Mouse (Mus musculus): ENCODE measurements around the gene Lrriq1. TPM values are rescaled to one million over a fixed set of nuclear protein-coding genes. Genes with fewer than 3 reads are reported as not detected.

Gene Lrriq1
- polyA plus RNA-seq, 1 experiment, result not detected

- Histone ChIP-seq H3K9me3 (ENCODE audit: control insufficient read depth, low read length) (no peaks in the 10 kb centered on the region), H3K36me3 (ENCODE audit: control insufficient read depth) (no peaks in the 10 kb centered on the region), H3K4me3 (replicated peaks) (no peak overlapping the region), H3K27me3 (ENCODE audit: control insufficient read depth) (no peaks in the 10 kb centered on the region), H3K4me1 (ENCODE audit: control insufficient read depth) (no peaks in the 10 kb centered on the region)
- TF ChIP-seq GATA1 (IDR thresholded peaks at IDR 0.05; ENCODE audit: low read length), result no peak
- TF ChIP-seq TAL1 (IDR thresholded peaks at IDR 0.05; ENCODE audit: low read length), result no peak
Measured at GRCm38 (mm10) chr10:103141532-103141931, 94.6 kb downstream of the Lrriq1 start.

GRCm38 (mm10) chr10:103140609-103141008 is 95.5 kb downstream of the Lrriq1 start:
- H3K4me3 ChIP-seq (replicated peaks), result no peak overlapping the region
- H3K36me3 ChIP-seq (ENCODE audit: control insufficient read depth), result no peaks in the 10 kb centered on the region
- H3K4me1 ChIP-seq (ENCODE audit: control insufficient read depth), result no peaks in the 10 kb centered on the region
- no peaks in the 10 kb centered on the region for H3K27me3 ChIP-seq (ENCODE audit: control insufficient read depth)
- TF ChIP-seq TAL1 (IDR thresholded peaks at IDR 0.05; ENCODE audit: low read length) (no peak), GATA1 (IDR thresholded peaks at IDR 0.05; ENCODE audit: low read length) (no peak)
- no peaks in the 10 kb centered on the region for H3K9me3 ChIP-seq (ENCODE audit: control insufficient read depth, low read length)

- no peaks in the 10 kb centered on the region; the same call in 1 of the 2 replicates for H3K9me3 ChIP-seq (ENCODE audit: control insufficient read depth, low read length)
- TF ChIP-seq TAL1 (IDR thresholded peaks at IDR 0.05; ENCODE audit: low read length) (no peak), GATA1 (IDR thresholded peaks at IDR 0.05; ENCODE audit: low read length) (no peak)
- H3K36me3 ChIP-seq (ENCODE audit: control insufficient read depth), result no peaks in the 10 kb centered on the region
- H3K4me3 ChIP-seq (replicated peaks), result no peak overlapping the region
- H3K4me1 ChIP-seq (ENCODE audit: control insufficient read depth), result no peaks in the 10 kb centered on the region
- no peaks in the 10 kb centered on the region for H3K27me3 ChIP-seq (ENCODE audit: control insufficient read depth)
Measured at GRCm38 (mm10) chr10:103114629-103115028, 121.5 kb downstream of the Lrriq1 start.

GRCm38 (mm10) chr10:103108090-103108489 is 128.0 kb downstream of the Lrriq1 start:
- no peaks in the 10 kb centered on the region for H3K36me3 ChIP-seq (ENCODE audit: control insufficient read depth)
- H3K27me3 ChIP-seq (ENCODE audit: control insufficient read depth), result no peaks in the 10 kb centered on the region
- no peaks in the 10 kb centered on the region for H3K9me3 ChIP-seq (ENCODE audit: control insufficient read depth, low read length)
- TF ChIP-seq GATA1 (IDR thresholded peaks at IDR 0.05; ENCODE audit: low read length), result no peak
- TF ChIP-seq TAL1 (IDR thresholded peaks at IDR 0.05; ENCODE audit: low read length), result no peak
- H3K4me3 ChIP-seq (replicated peaks), result no peak overlapping the region
- no peaks in the 10 kb centered on the region for H3K4me1 ChIP-seq (ENCODE audit: control insufficient read depth)

GRCm38 (mm10) chr10:103086101-103086500 is 150.0 kb downstream of the Lrriq1 start:
- Histone ChIP-seq H3K4me3 (replicated peaks) (no peak overlapping the region), H3K9me3 (ENCODE audit: control insufficient read depth, low read length) (no peaks in the 10 kb centered on the region), H3K4me1 (ENCODE audit: control insufficient read depth) (no peaks in the 10 kb centered on the region), H3K36me3 (ENCODE audit: control insufficient read depth) (no peaks in the 10 kb centered on the region), H3K27me3 (ENCODE audit: control insufficient read depth) (no peaks in the 10 kb centered on the region)
- TF ChIP-seq TAL1 (IDR thresholded peaks at IDR 0.05; ENCODE audit: low read length) (no peak), GATA1 (IDR thresholded peaks at IDR 0.05; ENCODE audit: low read length) (no peak)

GRCm38 (mm10) chr10:103049593-103049992 is 186.5 kb downstream of the Lrriq1 start:
- TF ChIP-seq TAL1 (IDR thresholded peaks at IDR 0.05; ENCODE audit: low read length) (no peak), GATA1 (IDR thresholded peaks at IDR 0.05; ENCODE audit: low read length) (no peak)
- Histone ChIP-seq H3K4me1 (ENCODE audit: control insufficient read depth) (no peaks in the 10 kb centered on the region), H3K9me3 (ENCODE audit: control insufficient read depth, low read length) (no peaks in the 10 kb centered on the region), H3K27me3 (ENCODE audit: control insufficient read depth) (no peaks in the 10 kb centered on the region), H3K36me3 (ENCODE audit: control insufficient read depth) (no peaks in the 10 kb centered on the region), H3K4me3 (replicated peaks) (no peak overlapping the region)

GRCm38 (mm10) chr10:103046623-103047022 is 189.5 kb downstream of the Lrriq1 start:
- no peaks in the 10 kb centered on the region for H3K27me3 ChIP-seq (ENCODE audit: control insufficient read depth)
- H3K4me3 ChIP-seq (replicated peaks), result no peak overlapping the region
- H3K36me3 ChIP-seq (ENCODE audit: control insufficient read depth), result no peaks in the 10 kb centered on the region
- H3K4me1 ChIP-seq (ENCODE audit: control insufficient read depth), result no peaks in the 10 kb centered on the region
- H3K9me3 ChIP-seq (ENCODE audit: control insufficient read depth, low read length), result no peaks in the 10 kb centered on the region
- TF ChIP-seq GATA1 (IDR thresholded peaks at IDR 0.05; ENCODE audit: low read length), result no peak
- TF ChIP-seq TAL1 (IDR thresholded peaks at IDR 0.05; ENCODE audit: low read length), result no peak

GRCm38 (mm10) chr10:103045019-103045418 is 191.1 kb downstream of the Lrriq1 start:
- Histone ChIP-seq H3K4me1 (ENCODE audit: control insufficient read depth) (no peaks in the 10 kb centered on the region), H3K27me3 (ENCODE audit: control insufficient read depth) (no peaks in the 10 kb centered on the region), H3K36me3 (ENCODE audit: control insufficient read depth) (no peaks in the 10 kb centered on the region), H3K4me3 (replicated peaks) (no peak overlapping the region), H3K9me3 (ENCODE audit: control insufficient read depth, low read length) (no peaks in the 10 kb centered on the region)
- TF ChIP-seq TAL1 (IDR thresholded peaks at IDR 0.05; ENCODE audit: low read length) (no peak), GATA1 (IDR thresholded peaks at IDR 0.05; ENCODE audit: low read length) (no peak)

GRCm38 (mm10) chr10:103035002-103035640 is 201.0 kb downstream of the Lrriq1 start:
- peaks cover 47% of the 10 kb centered on the region for H3K27me3 ChIP-seq (ENCODE audit: control insufficient read depth)
- no peaks in the 10 kb centered on the region for H3K36me3 ChIP-seq (ENCODE audit: control insufficient read depth)
- no peak overlapping the region for H3K4me3 ChIP-seq (replicated peaks)
- no peak for TF ChIP-seq GATA1 (IDR thresholded peaks at IDR 0.05; ENCODE audit: low read length)
- H3K4me1 ChIP-seq (ENCODE audit: control insufficient read depth), result no peaks in the 10 kb centered on the region
- no peaks in the 10 kb centered on the region for H3K9me3 ChIP-seq (ENCODE audit: control insufficient read depth, low read length)

GRCm38 (mm10) chr10:103030931-103031330 is 205.2 kb downstream of the Lrriq1 start:
- no peaks in the 10 kb centered on the region for H3K36me3 ChIP-seq (ENCODE audit: control insufficient read depth)
- no peaks in the 10 kb centered on the region for H3K4me1 ChIP-seq (ENCODE audit: control insufficient read depth)
- H3K4me3 ChIP-seq (replicated peaks), result no peak overlapping the region
- H3K27me3 ChIP-seq (ENCODE audit: control insufficient read depth), result peaks cover 85% of the 10 kb centered on the region
- TF ChIP-seq GATA1 (IDR thresholded peaks at IDR 0.05; ENCODE audit: low read length), result no peak
- TF ChIP-seq TAL1 (IDR thresholded peaks at IDR 0.05; ENCODE audit: low read length), result no peak
- H3K9me3 ChIP-seq (ENCODE audit: control insufficient read depth, low read length), result no peaks in the 10 kb centered on the region

Measured in erythroblast, embryonic 14.5 days (primary cell).